Mouse (Mus musculus) T-cell, adult 2 months (primary cell): ENCODE measurements around the gene Katnal1.

ENCODE experiments used
- DNase-seq: peaks from one replicate; pipeline ENCODE4 v3.0.0; 2022; ENCODE audit warnings: low spot score

The Katnal1 gene

GRCm38 (mm10) chr5:148929116-148929449 is at the start of gene Katnal1:
Katnal1 (minus strand) TSS chr5:148929320.
- DNase-seq: no peak

GRCm38 (mm10) chr5:148978458-148979165 is 49.5 kb upstream of the Katnal1 start:
- DNase-seq: peak; percentile 53

GRCm38 (mm10) chr5:148977698-148978457 is 48.8 kb upstream of the Katnal1 start:
- DNase-seq: peak; percentile 52

GRCm38 (mm10) chr5:148976876-148977275 is 47.8 kb upstream of the Katnal1 start:
- peak; percentile 89 for DNase-seq

GRCm38 (mm10) chr5:148975035-148975434 is 45.9 kb upstream of the Katnal1 start:
- DNase-seq: no peak

GRCm38 (mm10) chr5:148973019-148973668 is 44.0 kb upstream of the Katnal1 start:
- DNase-seq: no peak

- DNase-seq: no peak
These were observed 43.0 kb upstream of the Katnal1 start for GRCm38 (mm10) chr5:148972167-148972566.

GRCm38 (mm10) chr5:148969648-148970047 is 40.5 kb upstream of the Katnal1 start:
- no peak for DNase-seq

- no peak for DNase-seq
These were observed 39.9 kb upstream of the Katnal1 start for GRCm38 (mm10) chr5:148968958-148969576.

GRCm38 (mm10) chr5:148968179-148968578 is 39.1 kb upstream of the Katnal1 start:
- DNase-seq: no peak

- no peak for DNase-seq
These were observed 37.3 kb upstream of the Katnal1 start for GRCm38 (mm10) chr5:148966395-148966794.

- DNase-seq: no peak
These were observed 36.7 kb upstream of the Katnal1 start for GRCm38 (mm10) chr5:148965691-148966333.

- no peak for DNase-seq
These were observed 36.0 kb upstream of the Katnal1 start for GRCm38 (mm10) chr5:148965089-148965591.

- DNase-seq: no peak
These were observed 35.1 kb upstream of the Katnal1 start for GRCm38 (mm10) chr5:148964251-148964650.

GRCm38 (mm10) chr5:148960211-148960610 is 31.1 kb upstream of the Katnal1 start:
- no peak for DNase-seq

- peak; percentile 82 for DNase-seq
These were observed 30.2 kb upstream of the Katnal1 start for GRCm38 (mm10) chr5:148959068-148959990.

- peak; percentile 16 for DNase-seq
These were observed 29.2 kb upstream of the Katnal1 start for GRCm38 (mm10) chr5:148958355-148958754.

GRCm38 (mm10) chr5:148956898-148957535 is 27.9 kb upstream of the Katnal1 start:
- DNase-seq: peak; percentile 18

GRCm38 (mm10) chr5:148956091-148956490 is 27.0 kb upstream of the Katnal1 start:
- no peak for DNase-seq

GRCm38 (mm10) chr5:148955575-148955974 is 26.5 kb upstream of the Katnal1 start:
- DNase-seq: no peak
